Mouse (Mus musculus) gastrocnemius, postnatal 10 days (tissue): Measurements from ENCODE around the gene Olfr229. TPM values are rescaled to one million over a fixed set of nuclear protein-coding genes. Genes with fewer than 3 reads are reported as not detected.
"Not testable (repeated sequence)": the region's sequence is repeated elsewhere in the genome, so short reads cannot be mapped to it uniquely, and the experiment has no call there.

ENCODE experiments used
- DNase-seq: peaks from one replicate; pipeline ENCODE4 v3.0.0; 2021; ENCODE audit warnings: mixed read lengths
- long read RNA-seq, 2 experiments: library from polyadenylated mRNA; stranded (forward); transcript quantifications; one replicate each; pipeline ENCODE4 v2.0.0; 2021
- total RNA-seq, 2 experiments: library from RNA; stranded (reverse); gene quantifications; 2 replicates each; pipeline ENCODE4 v1.2.3; 2021

Olfr229 gene
- not detected for total RNA-seq
- long read RNA-seq, experiment 1: 0 reads
- long read RNA-seq, experiment 2: 0 reads

DNA sequence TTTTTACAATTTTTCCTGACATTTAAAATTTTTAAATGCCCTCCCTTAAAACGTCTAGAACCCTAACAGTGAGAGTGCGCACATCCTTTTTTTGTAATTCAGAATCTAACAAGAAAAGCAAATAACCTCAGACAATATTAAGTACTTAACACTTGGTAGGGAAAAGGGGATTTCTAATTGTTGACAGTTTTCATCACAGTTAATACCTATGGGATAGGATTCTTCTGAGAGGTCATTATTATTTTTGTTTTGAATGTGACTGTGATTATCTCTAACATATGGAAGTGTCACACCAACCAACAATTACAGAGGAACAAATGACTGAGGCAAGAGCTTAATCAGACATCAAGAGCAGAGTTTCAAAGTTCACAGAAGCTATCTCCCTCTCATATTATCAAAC lies at the start of gene Olfr229:
TSS of gene Olfr229 (plus strand) at position 301 of the 400 bp plus-strand sequence.
- DNase-seq: no peak

DNA sequence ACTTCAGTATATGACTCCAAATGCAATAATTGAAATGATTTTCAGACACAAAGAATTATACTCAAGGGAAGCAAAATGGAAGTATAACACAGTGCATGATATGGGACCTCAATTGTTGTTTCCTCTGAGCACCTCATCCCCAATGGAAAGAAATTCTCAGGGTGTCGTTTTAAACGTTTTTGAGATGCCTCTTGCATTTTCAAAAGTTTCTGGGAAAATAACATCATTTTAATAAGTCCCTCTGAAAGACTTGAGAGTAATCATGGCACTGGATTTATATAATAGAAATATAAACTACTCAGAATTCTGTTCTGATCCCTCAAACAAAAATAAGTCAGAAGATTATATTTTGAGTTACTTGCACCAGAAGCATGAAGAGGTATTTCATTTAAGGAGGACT lies 41.0 kb upstream of the Olfr229 start, which contains the start of gene Olfr972:
TSS of gene Olfr972 (plus strand) at position 301 of the 400 bp plus-strand sequence.
- DNase-seq: no peak

DNA sequence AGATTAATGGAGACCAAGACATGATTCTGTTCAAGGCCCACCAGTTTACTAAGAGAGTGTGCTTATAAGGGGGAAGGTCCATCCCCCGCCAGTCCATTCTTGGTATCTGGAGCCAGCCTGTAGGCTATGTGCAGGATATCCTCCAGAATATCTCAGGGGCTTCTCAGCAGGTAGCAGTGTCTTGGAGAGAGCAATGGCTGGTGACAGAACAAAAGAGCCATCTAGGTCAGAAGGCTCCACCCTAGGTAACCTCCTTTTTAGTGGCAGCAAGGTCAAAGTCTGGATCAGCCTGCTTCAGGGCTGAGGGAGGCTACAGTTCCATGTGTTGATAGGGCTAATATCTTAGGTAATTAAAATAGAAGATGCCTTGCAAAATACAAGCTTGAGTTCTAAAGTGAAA lies 35.1 kb upstream of the Olfr229 start:
- not testable (repeated sequence) for DNase-seq

DNA sequence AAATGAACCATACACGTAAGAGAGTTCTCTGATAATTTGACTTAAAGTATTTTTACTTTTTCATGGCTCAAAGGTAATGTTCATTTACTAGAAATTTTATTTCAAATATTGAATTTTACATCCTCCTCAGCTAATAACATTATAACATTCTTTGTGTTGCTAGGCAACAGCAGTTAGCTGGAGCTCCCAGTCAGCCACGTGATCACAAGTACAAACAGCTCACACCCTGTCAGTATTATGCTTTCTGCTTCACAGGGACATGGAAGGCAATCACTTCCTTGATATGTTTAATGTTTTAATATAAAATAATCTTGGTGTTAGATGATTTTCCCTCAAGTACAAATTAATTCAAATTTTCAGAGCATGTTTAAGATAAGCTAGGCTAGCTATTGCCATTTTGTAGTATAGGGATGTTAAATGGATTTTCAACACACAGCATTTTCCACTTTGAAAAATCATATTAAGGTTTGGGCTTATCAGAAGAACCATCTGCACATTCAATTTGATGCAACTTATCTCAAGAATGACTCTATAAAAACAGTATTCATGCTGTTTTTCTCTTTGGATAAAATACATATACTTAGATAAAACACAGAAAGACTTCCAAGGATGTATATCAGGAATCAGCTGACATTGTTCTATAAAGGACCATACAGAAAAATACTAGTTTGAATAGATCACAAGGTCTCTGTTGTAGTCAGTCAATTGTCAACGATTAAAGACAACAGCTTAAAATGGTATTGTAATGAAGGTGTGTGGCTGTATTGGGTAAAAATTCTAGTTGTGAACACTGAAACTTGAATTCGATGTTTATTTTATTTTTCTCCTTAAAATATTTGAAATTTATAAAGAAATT lies 29.4 kb upstream of the Olfr229 start:
- not testable (repeated sequence) for DNase-seq

DNA sequence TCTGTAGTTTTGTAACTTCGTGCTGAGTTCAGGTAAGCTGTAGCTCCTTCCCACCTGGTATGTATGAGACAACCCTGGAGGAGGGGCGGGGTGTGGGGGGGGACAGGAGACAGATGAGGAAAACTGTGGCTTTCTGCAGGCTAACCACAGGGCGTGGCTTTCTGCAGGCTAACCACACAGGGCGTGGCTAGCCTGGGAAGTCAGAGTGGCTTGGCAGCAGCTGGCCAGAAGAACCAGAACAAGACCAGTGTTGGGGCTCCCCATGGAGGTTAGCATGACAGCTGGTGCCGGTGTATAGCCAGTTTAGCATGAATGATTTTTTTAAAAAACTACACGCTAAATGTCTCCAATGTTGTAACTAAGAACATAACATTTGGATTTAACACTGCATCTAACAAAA lies 2.0 kb upstream of the Olfr229 start:
- no peak for DNase-seq

DNA sequence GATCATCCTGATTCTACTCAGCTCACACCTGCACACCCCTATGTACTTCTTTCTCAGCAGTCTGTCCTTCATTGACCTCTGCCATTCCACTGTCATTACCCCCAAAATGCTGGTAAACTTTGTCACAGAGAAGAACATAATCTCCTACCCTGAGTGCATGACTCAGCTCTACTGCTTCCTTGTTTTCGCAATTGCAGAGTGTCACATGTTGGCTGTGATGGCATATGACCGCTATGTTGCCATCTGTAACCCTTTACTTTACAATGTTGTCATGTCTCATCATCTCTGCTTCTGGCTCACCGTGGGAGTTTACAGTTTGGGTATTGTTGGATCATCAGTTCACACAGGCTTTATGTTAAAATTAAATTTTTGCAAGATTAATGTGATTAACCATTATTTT lies 2.8 kb downstream of the Olfr229 start:
- DNase-seq: no peak

DNA sequence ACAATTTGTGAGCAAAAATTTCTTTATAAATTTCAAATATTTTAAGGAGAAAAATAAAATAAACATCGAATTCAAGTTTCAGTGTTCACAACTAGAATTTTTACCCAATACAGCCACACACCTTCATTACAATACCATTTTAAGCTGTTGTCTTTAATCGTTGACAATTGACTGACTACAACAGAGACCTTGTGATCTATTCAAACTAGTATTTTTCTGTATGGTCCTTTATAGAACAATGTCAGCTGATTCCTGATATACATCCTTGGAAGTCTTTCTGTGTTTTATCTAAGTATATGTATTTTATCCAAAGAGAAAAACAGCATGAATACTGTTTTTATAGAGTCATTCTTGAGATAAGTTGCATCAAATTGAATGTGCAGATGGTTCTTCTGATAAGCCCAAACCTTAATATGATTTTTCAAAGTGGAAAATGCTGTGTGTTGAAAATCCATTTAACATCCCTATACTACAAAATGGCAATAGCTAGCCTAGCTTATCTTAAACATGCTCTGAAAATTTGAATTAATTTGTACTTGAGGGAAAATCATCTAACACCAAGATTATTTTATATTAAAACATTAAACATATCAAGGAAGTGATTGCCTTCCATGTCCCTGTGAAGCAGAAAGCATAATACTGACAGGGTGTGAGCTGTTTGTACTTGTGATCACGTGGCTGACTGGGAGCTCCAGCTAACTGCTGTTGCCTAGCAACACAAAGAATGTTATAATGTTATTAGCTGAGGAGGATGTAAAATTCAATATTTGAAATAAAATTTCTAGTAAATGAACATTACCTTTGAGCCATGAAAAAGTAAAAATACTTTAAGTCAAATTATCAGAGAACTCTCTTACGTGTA lies 21.1 kb downstream of the Olfr229 start:
- DNase-seq: not testable (repeated sequence)

DNA sequence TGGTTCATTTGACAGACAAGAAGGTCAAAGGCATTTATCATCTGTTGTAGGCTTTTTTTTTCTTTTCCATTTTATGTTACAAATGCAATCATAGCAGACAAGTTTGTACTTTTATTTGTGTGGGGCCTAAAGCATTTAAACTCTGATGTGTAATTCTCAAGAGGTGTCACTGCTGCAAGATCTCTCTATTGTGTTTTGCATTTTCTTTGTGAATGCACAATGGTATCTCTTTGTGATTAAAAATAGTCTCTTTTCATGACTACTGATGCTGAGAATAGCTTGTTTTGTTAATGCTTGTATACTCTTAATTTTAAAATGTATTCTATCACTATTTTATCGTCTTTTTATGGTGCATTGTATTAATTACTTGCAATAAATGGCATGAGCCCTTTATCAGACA lies 21.7 kb downstream of the Olfr229 start:
- not testable (repeated sequence) for DNase-seq

DNA sequence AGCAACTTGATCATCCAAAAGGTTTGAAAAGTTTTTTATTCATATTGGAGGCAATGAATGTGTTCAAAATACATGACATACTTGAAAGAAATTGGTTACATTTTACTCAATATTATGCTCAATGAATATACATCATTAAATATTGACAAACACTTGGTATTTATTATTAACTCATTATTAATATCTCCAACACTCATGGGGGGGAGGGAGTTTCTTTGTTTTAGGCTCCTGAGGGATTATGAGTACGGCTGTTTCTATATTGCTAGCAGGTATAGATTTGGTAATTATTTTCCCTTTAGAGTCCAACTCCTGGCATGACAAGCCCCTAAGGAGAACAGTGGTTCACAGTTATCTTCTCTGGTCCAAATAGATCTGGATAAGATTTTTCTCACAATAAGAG lies 30.1 kb downstream of the Olfr229 start, which contains the start of gene Olfr974:
TSS of gene Olfr974 (plus strand) at position 301 of the 400 bp plus-strand sequence.
- DNase-seq: no peak

DNA sequence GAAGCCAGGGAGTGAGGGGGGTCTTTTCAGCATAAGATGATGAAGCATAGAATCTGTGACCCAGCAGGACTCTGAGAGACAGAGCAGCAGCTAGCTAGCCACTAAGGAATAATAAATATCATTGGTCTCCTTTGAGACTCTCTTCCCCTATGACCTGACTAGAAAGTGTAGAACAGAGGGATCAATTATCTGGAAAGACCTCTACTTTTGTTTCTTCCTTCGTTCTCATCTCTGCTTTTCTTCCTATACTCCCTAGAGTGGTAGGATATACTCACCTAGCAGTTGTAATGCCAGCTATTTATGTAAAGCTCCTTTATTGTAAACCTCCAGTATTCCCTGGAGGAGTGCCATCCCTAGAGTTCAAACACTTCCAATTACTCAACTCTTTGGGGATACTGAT lies 44.8 kb downstream of the Olfr229 start, which contains the start of gene Olfr975:
TSS of gene Olfr975 (minus strand) at position 101 of the 400 bp plus-strand sequence.
- no peak for DNase-seq

DNA sequence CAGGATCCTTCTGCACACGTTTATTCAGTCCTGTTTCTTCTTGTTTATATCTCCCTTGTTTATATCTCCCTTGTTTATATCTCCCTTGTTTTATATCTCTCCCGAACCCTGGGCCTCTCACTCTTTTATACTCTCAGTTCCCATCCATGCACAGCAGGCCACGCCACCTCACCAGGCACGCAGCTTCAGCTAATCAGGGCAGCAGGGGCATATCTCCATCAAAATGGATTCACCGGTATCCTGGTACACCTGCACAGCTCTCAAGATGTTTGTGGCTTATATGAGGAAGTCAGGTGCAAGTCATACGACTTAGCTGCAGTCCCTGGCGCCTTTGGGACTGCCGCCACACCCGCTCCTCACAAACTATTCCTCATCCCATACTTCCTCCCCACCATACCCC lies 53.9 kb downstream of the Olfr229 start, which contains the start of gene Olfr976:
TSS of gene Olfr976 (minus strand) at position 101 of the 400 bp plus-strand sequence.
- DNase-seq: not testable (repeated sequence)

Other genes with a start within 250 kb of the Olfr229 start
- gene Olfr963, start 240.1 kb upstream of the Olfr229 start, total RNA-seq: not detected
- gene Olfr149, start 200.2 kb upstream of the Olfr229 start, total RNA-seq: not detected
- not detected for gene Olfr965, start 196.0 kb upstream of the Olfr229 start, total RNA-seq
- gene Olfr150, start 176.4 kb upstream of the Olfr229 start, total RNA-seq: not detected
- gene Olfr967, start 161.1 kb upstream of the Olfr229 start, total RNA-seq: not detected
- gene Olfr968, start 124.1 kb upstream of the Olfr229 start, total RNA-seq: not detected
- not detected for gene Olfr969, start 116.4 kb upstream of the Olfr229 start, total RNA-seq
- gene Olfr970, start 98.5 kb upstream of the Olfr229 start, total RNA-seq: not detected
- not detected for gene Olfr971, start 70.5 kb upstream of the Olfr229 start, total RNA-seq
- gene Olfr972, start 40.9 kb upstream of the Olfr229 start, total RNA-seq: not detected
- not detected for gene Olfr974, start 30.2 kb downstream of the Olfr229 start, total RNA-seq
- not detected for gene Olfr975, start 44.7 kb downstream of the Olfr229 start, total RNA-seq
- gene Olfr976, start 53.8 kb downstream of the Olfr229 start, total RNA-seq: not detected
- not detected for gene Olfr978, start 84.8 kb downstream of the Olfr229 start, total RNA-seq
- not detected for gene Olfr979, start 96.1 kb downstream of the Olfr229 start, total RNA-seq
- gene Olfr980, start 102.2 kb downstream of the Olfr229 start, total RNA-seq: not detected
- not detected for gene Olfr981, start 114.1 kb downstream of the Olfr229 start, total RNA-seq
- gene Olfr982, start 166.5 kb downstream of the Olfr229 start, total RNA-seq: not detected
- not detected for gene Olfr983, start 186.3 kb downstream of the Olfr229 start, total RNA-seq
- gene Olfr984, start 206.9 kb downstream of the Olfr229 start, total RNA-seq: not detected
- gene Olfr985, start 222.8 kb downstream of the Olfr229 start, total RNA-seq: not detected
- gene Tmem225, start 240.8 kb downstream of the Olfr229 start, total RNA-seq: not detected